Mouse (Mus musculus) brain, embryonic 18.5 days (tissue): Measurements from ENCODE around the gene Micu1.

Experiments used
- DNase-seq: peaks from one replicate; pipeline ENCODE4 v3.0.0-alpha.2; 2012; ENCODE audit warnings: low read depth, low spot score

Gene Micu1

DNA sequence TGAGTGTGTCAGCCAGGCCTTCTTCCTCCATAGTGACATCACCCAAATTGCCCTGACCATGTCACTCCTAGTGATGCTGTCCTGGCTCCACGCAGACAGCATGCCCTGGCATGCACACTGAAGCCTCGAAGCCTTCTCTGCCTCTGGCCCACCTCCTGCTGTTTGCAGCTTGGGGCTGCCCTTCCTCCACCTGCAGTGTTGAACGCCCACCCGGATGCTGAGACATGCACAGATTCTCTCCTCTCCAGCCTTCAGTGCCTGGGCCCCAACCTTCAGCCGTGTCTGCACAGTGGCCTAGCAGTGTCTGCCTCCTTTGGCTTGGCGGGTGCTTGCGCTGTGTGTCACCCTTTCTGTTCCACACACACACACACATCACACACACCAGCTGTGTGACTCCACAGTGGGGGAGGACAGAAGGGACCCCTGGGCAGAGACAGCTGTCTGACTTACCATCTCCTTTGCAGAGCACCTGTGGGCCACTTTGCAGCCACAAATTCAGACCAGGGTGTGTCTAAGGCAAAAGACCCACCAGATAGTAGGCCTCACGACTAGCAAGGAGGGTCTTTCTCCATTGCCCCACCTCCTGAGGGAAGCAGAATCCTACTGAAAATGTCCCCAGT is 199.8 kb downstream of the Micu1 start:
- no peak for DNase-seq

DNA sequence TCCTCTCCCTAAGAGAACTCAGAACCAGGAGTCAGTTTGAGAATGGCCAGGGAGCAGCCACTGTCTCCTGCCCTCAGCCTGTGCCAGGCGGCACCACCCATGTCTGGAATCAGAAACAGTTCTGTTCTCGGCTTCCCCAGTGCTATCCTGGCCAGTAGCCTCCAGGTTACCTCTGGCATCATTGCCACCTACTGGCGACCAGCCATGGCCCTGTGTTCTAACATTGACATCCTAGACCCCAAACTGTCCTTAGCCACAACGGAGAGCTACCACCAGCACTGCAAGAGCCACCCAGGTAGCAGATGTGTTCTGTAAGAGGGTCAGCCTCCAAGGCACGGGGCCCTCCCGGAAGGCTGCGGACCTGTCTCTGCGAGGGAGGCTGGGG is 200.3 kb downstream of the Micu1 start:
- DNase-seq = no peak

DNA sequence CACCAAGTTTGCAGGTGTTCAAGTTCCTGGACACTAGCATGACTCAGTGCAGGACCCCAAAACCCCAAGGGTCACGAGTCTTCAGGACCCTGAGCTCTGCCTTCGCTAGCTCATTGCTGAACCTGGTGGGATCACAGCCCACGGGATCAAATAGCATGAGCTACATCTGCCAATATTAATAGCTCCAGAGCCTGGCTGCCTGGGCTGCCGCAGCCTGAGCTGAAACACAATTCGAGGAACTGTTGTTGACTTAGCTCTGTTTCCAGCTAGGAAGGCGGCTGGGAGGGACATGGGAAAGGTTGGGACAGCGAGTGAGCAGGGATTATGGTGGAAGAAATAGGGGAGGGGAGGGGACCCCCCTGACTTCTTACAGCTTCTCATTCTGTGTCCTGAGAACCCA is 200.9 kb downstream of the Micu1 start:
- no peak for DNase-seq

DNA sequence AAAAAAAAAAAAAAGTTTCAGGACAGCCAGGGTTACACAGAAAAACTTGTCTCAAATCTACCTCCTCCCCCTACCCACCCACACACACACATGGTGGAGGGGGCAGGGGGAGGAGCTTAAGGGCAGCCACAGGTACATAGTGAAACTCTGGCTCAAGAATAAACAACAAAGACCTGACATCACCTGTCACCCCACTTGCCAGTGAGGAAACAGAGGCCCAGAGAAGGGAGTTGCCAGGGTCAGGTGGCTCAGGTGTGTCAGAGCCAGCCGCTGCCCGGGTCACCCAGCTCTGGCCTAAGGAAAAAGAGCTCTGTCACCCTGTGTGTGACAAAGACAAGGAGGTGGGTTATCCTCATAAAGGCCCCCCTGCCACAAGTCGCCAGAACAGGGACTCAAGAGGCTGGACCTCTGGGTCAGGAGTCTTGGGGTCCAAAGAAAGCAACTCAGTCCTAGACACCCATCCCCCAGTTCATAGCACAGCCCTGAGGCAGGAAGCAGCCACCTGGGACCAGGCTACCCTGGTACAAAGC is 204.9 kb downstream of the Micu1 start:
- DNase-seq = no peak

DNA sequence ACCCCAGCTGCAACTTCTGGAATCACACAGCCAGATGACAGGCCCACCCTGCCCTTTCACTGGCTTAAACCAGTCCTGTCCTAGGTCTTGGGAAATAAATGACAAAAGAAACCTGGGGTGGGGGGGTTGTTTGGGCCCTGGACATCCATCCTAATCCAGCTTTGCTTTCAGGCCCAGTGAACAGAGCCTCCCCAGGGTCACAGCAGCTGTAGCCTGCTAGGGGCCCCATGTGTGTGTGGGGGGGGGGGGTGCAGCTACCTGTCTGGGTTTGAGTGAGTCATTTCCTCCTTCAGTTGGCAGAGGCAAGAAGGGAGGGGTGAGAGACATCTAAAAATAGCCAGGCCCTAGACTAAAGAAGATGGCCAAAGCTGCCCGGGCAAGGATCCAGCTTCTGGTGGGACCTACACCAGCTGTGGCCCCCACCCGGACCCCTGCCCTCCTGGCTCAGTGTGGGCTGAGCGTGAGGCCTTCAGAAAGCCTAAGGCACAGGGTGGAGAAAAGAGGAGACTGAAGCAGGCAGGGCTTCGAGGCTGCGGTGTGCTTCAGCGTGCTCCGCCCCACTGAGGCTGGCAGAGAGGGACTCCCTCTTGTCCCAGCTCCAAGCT is 205.5 kb downstream of the Micu1 start:
- DNase-seq = no peak

GRCm38 (mm10) chr10:59908776-59909315 is 206.6 kb downstream of the Micu1 start:
- DNase-seq = no peak

DNA sequence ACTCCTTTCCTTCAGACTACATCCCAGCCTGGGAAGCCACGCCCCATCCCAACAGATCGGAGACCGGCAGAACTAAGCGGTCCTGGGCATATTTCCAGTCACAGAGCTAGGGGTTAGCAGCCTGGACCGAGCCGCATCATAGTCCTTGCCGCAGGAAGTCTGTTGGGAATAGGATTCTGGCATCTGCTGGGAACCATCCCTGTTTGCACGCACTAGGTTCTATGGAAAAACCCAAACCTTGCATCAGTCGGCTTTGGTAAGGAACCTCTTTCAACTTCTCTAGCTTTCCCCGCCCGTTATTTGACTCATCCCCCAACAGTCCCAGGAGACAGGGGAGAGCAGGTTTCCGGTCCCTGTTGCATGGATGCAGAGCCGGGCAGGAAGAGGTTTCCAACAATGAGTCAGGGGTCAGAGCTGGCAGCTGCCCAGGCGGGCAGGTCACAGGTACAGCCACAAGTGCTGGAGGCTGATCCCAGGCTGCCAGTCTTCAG is 207.1 kb downstream of the Micu1 start:
- no peak for DNase-seq

DNA sequence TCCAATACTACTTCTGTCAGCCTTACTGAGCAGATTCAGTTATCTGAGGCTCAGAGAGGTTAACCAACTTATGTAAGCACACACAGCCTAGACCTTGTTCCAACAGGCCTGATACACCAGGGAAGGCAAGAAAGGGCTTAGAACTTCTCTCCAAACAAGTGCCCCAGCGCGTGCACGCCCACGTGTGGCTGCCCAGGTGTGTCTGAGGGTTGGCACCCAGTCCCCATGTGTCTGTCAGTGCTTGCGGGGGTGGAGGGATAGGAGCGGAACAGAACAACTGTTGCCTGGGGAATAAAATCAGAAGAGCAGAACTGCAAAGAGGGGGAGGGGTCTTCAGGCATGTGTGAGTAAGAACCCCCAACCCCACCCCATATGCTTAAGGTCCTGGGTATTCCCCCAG is 208.8 kb downstream of the Micu1 start:
- DNase-seq = no peak

DNA sequence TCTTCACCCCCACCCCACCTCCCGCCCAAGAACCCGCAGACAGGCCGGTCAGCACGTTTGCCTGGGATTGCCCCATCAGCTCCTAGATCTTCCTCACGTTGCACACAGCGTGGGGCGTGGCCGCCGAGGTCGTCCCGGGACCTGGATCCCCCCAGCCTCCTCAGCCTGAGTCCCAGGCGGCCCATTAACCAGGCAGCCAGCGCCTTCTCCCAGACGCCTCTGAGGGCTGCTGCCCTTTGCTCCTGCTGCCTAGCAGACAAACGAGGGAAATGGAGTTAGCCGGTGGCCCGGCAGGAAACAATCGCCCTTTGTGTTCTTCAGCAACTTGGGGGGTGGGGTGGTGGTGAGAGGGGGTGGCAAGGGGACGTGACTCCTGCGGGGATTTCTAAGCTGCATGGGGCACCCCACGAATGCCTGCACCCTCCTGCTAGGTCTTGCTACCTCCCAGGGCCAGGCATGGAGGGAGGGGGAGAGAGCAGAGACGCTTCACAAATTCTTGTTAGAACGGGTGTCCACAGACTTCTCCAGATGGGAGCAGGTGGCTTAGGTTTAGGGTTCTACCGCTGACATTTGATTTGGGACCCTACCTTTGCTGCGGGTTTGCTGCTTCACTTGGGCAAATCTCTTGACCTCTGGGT is 209.4 kb downstream of the Micu1 start:
- DNase-seq = no peak
